Mouse (Mus musculus) induced T-regulatory cell, adult 2 months (primary cell): ENCODE results near the gene Pdss2.

Experiments used
- DNase-seq: peaks from one replicate; pipeline ENCODE4 v3.0.0-alpha.2; 2012; ENCODE audit warnings: low read depth

Pdss2 gene

GRCm38 (mm10) chr10:43310781-43311392 is 89.6 kb downstream of the Pdss2 start:
- no peak for DNase-seq

GRCm38 (mm10) chr10:43312211-43312610 is 90.9 kb downstream of the Pdss2 start:
- no peak for DNase-seq

DNA sequence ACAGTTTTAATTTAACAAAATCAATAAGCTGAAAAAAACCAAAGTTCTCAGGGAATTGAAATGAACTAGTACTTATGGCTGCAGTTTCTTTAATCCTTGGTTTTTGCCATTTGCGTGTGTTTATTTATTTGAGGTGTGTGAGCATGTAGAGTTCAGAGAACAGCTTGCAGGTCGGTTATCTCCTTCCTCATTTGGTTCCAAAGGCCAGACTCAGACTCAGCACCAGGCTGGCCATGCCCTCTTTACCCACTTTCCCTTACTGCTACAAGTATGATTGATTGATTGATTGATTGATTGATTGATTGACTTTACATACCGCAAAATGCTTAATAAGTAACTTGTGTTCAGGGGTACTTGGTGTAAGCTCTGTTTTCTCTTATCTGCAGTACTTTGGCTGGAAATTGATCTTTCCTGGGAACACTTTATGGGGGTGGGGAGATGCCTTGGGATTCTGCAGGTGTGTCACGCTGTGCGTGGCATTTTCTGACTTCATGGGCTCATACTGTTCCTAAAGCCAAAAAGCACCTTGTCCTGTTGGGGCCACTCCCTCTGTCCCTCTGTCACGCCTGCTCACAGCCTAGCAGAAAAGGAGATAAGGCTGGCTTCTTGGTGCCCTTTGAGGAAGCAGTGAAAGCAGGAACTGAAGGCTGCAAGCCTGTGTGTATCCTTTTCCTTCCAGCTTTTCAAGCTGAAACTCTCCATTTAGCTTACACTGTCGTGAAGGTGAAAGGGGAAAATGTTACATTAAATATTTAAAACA is 91.6 kb downstream of the Pdss2 start:
- DNase-seq = no peak

- DNase-seq = no peak
Observed at GRCm38 (mm10) chr10:43315228-43315627, 93.9 kb downstream of the Pdss2 start.

- no peak for DNase-seq
Observed at GRCm38 (mm10) chr10:43317327-43317951, 96.2 kb downstream of the Pdss2 start.

DNA sequence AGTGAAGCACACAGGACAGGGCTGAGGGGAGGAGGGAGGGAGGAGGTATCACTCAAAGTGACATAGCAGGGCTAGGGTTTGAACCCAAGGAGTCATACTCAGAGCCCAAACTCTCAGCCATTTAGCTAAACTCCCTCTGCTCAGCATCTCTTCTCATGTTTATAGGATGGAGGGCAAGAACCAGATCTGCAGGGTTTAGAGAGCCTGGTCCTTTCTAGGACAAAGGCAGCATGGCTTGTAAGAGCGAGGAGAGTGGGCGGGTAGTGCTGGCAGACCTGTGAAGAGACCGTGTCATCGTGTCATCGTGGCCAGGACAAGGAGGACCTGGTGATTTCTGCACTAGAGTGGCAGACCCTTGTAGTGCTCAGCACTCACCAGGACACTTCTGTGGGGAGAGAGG is 99.7 kb downstream of the Pdss2 start:
- no peak for DNase-seq

DNA sequence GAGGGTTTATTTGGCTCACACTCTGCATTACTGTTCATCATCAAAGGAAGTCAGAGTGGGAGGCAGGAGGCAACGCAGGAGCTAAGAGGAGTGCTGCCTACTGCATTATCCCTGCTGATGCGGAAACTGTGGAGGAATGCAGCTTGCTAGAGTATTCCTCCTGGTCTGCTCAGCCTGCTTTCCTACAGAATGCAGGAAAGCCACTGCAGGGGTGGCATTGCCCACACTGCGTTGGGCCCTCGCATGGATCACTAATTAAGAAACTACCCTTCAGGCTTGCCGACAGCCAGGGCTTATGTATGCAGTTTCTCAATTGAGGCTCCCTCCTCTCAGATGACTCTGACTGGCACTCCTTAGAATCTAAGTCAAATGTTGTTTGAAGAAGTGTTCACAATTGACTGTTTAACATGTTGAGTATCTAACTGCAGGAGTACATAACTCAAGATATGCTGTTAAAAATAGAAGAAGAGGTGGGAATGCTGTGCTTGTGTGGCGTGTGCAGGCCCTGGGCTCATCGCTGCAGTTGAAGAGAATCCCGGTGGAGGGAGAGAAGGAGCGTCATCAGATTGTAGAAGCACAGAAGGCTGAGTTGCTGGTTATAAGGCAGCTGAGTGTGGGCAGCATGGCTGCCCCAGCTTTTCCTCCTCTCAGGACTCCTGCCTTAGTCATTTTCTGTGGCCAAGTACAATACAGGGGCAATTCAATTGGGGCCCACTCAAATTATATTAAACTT is 101.3 kb downstream of the Pdss2 start:
- DNase-seq = no peak

DNA sequence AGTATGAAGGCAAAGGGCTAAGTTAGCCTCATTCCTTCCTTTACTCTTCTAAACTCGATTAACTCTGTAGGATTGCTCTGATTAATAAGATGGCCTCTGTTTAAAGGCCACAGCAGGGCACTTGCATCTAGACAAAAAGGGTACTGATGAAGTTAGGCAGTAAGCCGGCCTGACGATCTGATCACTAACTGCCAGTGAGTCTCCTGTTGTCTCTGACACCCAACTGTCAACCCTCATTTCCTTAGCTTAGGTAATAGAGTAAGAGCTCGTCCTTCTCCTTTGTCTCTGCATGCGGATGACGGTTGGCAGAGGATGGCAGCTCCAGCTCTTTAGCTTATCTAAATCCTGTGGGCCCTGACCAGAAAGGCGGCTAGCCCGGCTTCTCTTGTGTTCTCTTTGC is 102.1 kb downstream of the Pdss2 start:
- DNase-seq = no peak

DNA sequence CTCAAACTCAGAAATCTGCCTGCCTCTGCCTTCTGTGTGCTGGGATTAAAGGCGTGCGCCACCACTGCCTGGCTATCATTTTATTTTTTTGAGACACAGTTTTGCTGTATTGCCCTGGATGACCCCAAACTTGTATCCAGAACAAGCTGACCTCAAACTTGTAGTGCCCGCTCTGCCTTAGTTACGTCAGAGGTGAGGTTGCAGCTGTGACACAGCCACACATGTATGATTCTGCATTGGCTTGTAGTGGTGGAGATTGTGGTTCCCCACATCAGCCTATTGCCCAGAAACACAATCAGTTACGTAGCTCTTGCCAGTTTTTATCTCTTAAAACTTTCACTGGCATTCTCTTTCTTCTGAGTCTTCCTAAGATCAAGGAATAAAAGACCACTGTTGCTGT is 108.5 kb downstream of the Pdss2 start:
- no peak for DNase-seq

DNA sequence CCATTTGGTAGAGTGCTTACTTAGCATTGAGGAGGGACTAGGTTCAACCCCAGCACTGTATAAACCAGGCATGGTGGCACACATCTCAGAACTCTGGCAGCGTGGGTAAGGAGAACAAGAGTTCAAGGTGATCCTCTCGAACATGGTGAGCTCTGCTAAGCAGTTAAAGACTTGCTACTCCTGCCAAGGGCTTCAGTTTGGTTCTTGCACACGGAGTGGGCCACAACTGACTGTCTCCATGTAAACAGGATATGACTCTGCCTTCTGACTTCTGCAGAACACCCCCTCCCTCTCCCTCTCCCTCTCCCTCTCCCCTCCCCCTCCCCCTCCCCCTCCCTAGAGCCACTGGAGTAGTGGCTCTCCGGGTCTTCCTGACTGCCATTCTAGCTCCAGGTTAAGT is 109.4 kb downstream of the Pdss2 start:
- DNase-seq = peak; percentile 27

- DNase-seq = no peak
Observed at GRCm38 (mm10) chr10:43331931-43332701, 110.8 kb downstream of the Pdss2 start.

- no peak for DNase-seq
Observed at GRCm38 (mm10) chr10:43335874-43336273, 114.6 kb downstream of the Pdss2 start.

DNA sequence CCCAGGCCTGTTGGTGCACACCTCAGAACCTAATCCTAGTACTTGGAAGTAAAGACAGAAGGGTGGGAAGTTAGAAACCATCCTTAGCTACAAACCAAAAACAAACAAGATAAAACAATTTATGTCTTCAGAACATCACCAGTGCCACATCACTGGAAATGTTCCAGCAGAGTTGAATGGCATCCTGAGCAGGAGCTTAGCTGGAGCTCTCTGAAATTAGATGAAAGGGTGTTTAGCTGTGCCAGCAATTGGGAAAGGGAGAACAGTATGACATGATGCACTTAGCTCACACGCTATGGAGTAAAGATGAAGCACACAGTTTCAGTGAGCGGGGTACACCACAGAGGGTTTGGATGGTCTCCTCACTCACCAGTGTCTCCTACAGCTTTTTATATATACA is 115.8 kb downstream of the Pdss2 start:
- DNase-seq = no peak

DNA sequence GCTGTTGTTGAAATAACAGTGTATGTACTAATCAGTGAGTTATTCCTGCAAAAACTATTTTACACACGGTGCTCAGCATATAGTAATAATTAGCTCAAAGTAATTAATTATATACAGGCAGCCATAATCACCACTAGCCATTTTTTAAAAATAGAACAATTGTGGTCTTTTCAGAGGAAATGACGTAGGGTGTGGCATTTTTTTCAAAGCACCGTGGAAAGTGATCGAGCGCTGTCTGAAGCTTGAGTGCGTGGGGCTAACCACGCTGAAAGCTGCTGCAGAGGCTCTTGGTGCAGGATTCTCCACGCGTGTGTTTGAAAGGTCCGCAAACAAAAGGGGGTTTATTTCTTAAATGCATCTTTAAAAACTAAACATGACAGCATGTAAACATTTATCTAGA is 118.5 kb downstream of the Pdss2 start:
- peak; percentile 30 for DNase-seq

DNA sequence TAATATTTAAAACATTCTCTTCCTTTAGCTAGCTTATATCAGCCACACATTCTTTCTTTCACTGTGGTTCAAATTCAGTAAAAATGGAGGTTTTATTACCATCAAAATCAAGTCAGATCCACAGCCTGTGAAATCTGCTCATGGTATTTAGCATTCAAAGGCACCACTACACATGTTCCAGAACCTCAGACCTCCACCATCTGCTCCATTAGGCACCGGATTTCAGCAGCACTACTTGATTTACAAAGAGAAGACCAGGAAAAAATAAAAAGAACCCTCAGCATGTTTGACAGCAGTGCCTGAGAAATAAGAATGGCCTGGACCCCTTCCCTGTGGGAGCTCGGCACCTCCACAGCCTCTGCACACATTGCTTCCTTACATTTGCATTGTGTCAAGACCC is 128.4 kb downstream of the Pdss2 start:
- no peak for DNase-seq

DNA sequence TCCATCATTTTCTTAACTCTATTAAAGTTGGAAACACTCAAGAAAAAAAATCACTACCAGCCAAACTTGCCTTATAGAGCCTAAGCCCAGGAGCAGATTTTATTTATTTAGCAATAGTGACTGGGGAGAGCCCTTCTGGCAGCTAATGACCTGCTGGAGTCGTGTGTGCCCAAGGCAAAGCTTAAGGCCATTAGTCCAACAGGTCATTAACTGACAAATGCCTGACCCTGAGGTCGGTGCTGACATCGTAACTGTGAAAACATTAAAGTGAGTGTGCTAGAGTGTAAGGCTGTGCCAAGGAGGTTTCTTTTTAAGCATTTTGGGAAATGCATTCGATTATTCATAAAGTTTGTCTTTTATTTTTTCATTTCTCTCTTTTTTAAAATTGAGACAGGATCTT is 136.6 kb downstream of the Pdss2 start:
- no peak for DNase-seq

- DNase-seq = no peak
Observed at GRCm38 (mm10) chr10:43362947-43363346, 141.7 kb downstream of the Pdss2 start.

DNA sequence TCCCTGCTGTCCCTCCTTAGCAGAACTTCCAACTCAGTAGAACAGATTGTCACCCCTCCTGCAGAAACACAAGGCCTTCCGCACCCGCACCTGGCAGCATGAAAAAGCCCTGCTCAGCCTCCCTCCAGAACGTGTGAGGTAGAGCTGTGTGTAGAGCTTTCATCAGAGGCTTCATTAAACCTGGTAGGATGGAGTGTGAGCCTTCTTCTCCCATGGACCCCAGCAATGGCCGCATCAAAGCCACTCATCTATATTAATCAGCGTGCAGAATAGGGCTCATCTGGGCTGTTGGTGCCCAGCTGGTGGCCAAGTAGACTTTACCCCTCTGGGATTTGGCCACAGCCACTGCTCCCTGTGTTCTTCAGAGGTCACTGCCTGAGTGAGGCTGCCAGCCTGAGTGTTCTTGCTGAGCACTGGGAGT is 142.2 kb downstream of the Pdss2 start:
- DNase-seq = no peak

- no peak for DNase-seq
Observed at GRCm38 (mm10) chr10:43365909-43366308, 144.6 kb downstream of the Pdss2 start.

GRCm38 (mm10) chr10:43368611-43369010 is 147.3 kb downstream of the Pdss2 start:
- DNase-seq = no peak

DNA sequence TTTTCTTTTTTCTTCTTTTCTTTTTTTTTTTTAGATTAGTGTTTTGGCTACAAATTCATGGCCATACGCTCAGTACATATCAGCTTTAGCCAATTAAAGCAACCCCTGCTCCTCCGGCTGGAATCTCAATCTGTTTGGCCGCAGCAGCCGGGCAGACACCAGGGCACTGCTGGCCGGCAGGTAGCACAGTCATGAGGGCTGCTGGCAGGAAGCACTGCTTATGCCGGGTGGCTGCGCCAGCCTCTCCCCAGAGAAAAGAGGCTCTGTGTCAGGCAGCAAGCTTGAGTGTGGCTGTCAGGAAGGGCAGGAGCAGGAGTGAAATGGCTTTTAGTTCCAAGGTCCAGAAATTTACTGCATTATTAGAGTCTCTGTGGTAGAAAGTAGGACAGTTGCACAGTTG is 151.0 kb downstream of the Pdss2 start:
- peak; percentile 6 for DNase-seq

- no peak for DNase-seq
Observed at GRCm38 (mm10) chr10:43373035-43373434, 151.7 kb downstream of the Pdss2 start.
